17 mouse cellular contexts compared by ENCODE assay signal in the genomic region with DNA sequence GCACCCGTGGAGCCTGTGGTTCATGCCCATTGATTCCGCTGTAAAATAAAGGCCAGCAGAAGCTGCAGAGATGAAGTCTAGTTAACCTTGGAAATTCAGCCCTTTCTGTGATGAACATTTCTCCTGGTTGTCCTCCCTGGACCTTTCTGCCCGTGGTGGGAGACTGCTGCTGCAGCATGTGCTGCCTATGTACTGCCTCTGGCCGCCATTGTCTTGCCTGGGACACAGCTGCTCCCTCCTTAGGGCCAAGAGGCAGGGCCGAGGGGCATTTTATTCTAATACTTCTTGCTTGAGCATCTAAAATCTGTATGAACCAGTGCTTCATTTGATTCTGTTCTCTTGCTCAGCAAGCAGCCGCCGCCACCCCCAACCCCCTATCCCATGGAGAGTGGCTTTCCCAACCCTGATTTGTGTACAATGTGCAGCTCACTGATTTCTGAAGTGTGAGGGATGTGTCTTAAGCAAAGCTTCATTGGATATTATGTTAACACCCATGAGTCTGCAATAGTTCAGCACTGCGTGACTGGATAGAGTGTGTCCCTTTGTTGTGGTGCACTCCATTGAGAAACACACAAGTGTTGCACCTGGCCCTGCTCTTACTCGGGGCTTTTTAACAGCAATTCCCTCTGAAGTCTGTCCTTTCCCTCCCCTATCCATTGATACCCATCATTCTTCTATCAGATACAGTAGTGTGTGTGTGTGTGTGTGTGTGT. TPM values are rescaled to one million over a fixed set of nuclear protein-coding genes. Genes with fewer than 3 reads are reported as not detected.
DNase-seq lines count a peak whose midpoint lies in the region; ATAC-seq and TF ChIP-seq lines count a peak whose summit lies in the region.
"Had no signal": no experiment of that assay in that cellular context is flagged by ENCODE, and none has a peak within 500 bp of the region (broad histone marks: within the 10 kb centered on the region; RNA-seq: fewer than 3 reads in every experiment).

No protein-coding gene starts in this region.

- WGBS in midbrain, embryonic 10.5 days, result 88% methylated on average over 9 of the region's 9 CpGs
- WGBS in midbrain, postnatal 0 days, result 59% methylated on average over 9 of the region's 9 CpGs
- WGBS in forebrain, embryonic 13.5 days, result 73% methylated on average over 9 of the region's 9 CpGs
- 78% methylated on average over 9 of the region's 9 CpGs for WGBS in midbrain, embryonic 11.5 days
- WGBS in neural tube, embryonic 14.5 days, result 64% methylated on average over 9 of the region's 9 CpGs

- 0 out of 2 replicates have a peak, but pooled peaks cover 3% of the 10 kb centered on the region for H3K36me3 ChIP-seq in midbrain, embryonic 10.5 days
- no peaks in the 10 kb centered on the region for H3K36me3 ChIP-seq in midbrain, postnatal 0 days (ENCODE audit: insufficient read depth, low read length)
- H3K36me3 ChIP-seq in forebrain, embryonic 13.5 days (ENCODE audit: poor library complexity, severe bottlenecking), result no peaks in the 10 kb centered on the region
- no peaks in the 10 kb centered on the region for H3K36me3 ChIP-seq in midbrain, embryonic 11.5 days (ENCODE audit: control insufficient read depth, insufficient read depth, low read length)
- no peaks in the 10 kb centered on the region for H3K36me3 ChIP-seq in neural tube, embryonic 14.5 days (ENCODE audit: control insufficient read depth, insufficient read depth, low read length)
- H3K36me3 ChIP-seq: embryonic facial prominence, embryonic 13.5 days; heart, embryonic 10.5 days; hindbrain, embryonic 15.5 days had no signal

- TF ChIP-seq CTCF in midbrain, postnatal 0 days (IDR thresholded peaks at IDR 0.05), result no peak

- no peaks in the 10 kb centered on the region for H3K27me3 ChIP-seq in midbrain, embryonic 10.5 days (ENCODE audit: low read depth, poor library complexity, severe bottlenecking)
- H3K27me3 ChIP-seq in midbrain, postnatal 0 days (ENCODE audit: insufficient read depth, low read length), result no peaks in the 10 kb centered on the region
- H3K27me3 ChIP-seq in forebrain, embryonic 13.5 days, result no peaks in the 10 kb centered on the region
- H3K27me3 ChIP-seq in midbrain, embryonic 11.5 days (ENCODE audit: control insufficient read depth, insufficient read depth, low read length), result no peaks in the 10 kb centered on the region
- no peaks in the 10 kb centered on the region for H3K27me3 ChIP-seq in neural tube, embryonic 14.5 days (ENCODE audit: control insufficient read depth, insufficient read depth, low read length)
- H3K27me3 ChIP-seq: embryonic facial prominence, embryonic 13.5 days; hindbrain, embryonic 15.5 days had no signal

- no peak overlapping the region for H3K4me2 ChIP-seq in midbrain, postnatal 0 days (ENCODE audit: low read depth, low read length, poor library complexity, severe bottlenecking)
- no peak overlapping the region for H3K4me2 ChIP-seq in forebrain, embryonic 13.5 days
- no peak overlapping the region for H3K4me2 ChIP-seq in midbrain, embryonic 11.5 days
- no peak overlapping the region for H3K4me2 ChIP-seq in neural tube, embryonic 14.5 days (ENCODE audit: low read depth, low read length)
- H3K4me2 ChIP-seq: embryonic facial prominence, embryonic 13.5 days; hindbrain, embryonic 15.5 days had no signal

- peaks cover 29% of the 10 kb centered on the region; the same call in 1 of the 2 replicates for H3K4me1 ChIP-seq in midbrain, embryonic 10.5 days
- peaks cover 5% of the 10 kb centered on the region; the same call in 1 of the 2 replicates for H3K4me1 ChIP-seq in midbrain, postnatal 0 days (ENCODE audit: insufficient read depth, low read length)
- H3K4me1 ChIP-seq in forebrain, embryonic 13.5 days, result peaks cover 57% of the 10 kb centered on the region
- peaks cover 3% of the 10 kb centered on the region for H3K4me1 ChIP-seq in midbrain, embryonic 11.5 days (ENCODE audit: control insufficient read depth, insufficient read depth, low read length)
- no peaks in the 10 kb centered on the region for H3K4me1 ChIP-seq in neural tube, embryonic 14.5 days (ENCODE audit: control insufficient read depth, insufficient read depth, low read length)
- H3K4me1 ChIP-seq: heart, embryonic 10.5 days had no signal

- H3K4me3 ChIP-seq in midbrain, embryonic 10.5 days, result no peak overlapping the region
- no peak overlapping the region for H3K4me3 ChIP-seq in midbrain, postnatal 0 days (ENCODE audit: low read depth, low read length)
- no peak overlapping the region for H3K4me3 ChIP-seq in forebrain, embryonic 13.5 days
- no peak overlapping the region for H3K4me3 ChIP-seq in midbrain, embryonic 11.5 days (ENCODE audit: low read depth, low read length)
- H3K4me3 ChIP-seq in neural tube, embryonic 14.5 days (ENCODE audit: low read depth, low read length), result no peak overlapping the region
- H3K4me3 ChIP-seq: embryonic facial prominence, embryonic 13.5 days; heart, embryonic 10.5 days; hindbrain, embryonic 15.5 days had no signal

- no peak for ATAC-seq in midbrain, postnatal 0 days (ENCODE audit: low FRiP score)
- ATAC-seq in forebrain, embryonic 13.5 days, result peak; percentile 33; the same call in 1 of the 2 replicates
- ATAC-seq in midbrain, embryonic 11.5 days (ENCODE audit: low FRiP score), result peak; percentile 64; the same call in 1 of the 2 replicates
- ATAC-seq in neural tube, embryonic 14.5 days (ENCODE audit: low read depth), result peak; percentile 73; the same call in 1 of the 2 replicates
- ATAC-seq: intestine, postnatal 0 days; lung, postnatal 0 days had no signal

- no peak for DNase-seq in midbrain, embryonic 10.5 days (ENCODE audit: low spot score)
- DNase-seq in midbrain, postnatal 0 days (ENCODE audit: low spot score), result no peak
- no peak for DNase-seq in midbrain, embryonic 11.5 days (ENCODE audit: low spot score, missing footprints)
- DNase-seq in gastrocnemius, adult 8-10 months (ENCODE audit: low spot score in 2 of 2), result no peak
- no peak for DNase-seq in testis, postnatal 14 days (ENCODE audit: low spot score)
- DNase-seq: cerebellum, adult 9-11 months; right cerebral cortex, adult 18-20 months; thymus, postnatal 14 days had no signal

- H3K9ac ChIP-seq in midbrain, postnatal 0 days (replicated peaks; ENCODE audit: low read length, poor library complexity, severe bottlenecking), result no peak overlapping the region
- H3K9ac ChIP-seq in forebrain, embryonic 13.5 days, result no peak overlapping the region
- no peak overlapping the region for H3K9ac ChIP-seq in midbrain, embryonic 11.5 days (ENCODE audit: low read length)
- no peak overlapping the region for H3K9ac ChIP-seq in neural tube, embryonic 14.5 days (replicated peaks; ENCODE audit: low read depth, low read length)
- H3K9ac ChIP-seq: embryonic facial prominence, embryonic 13.5 days; hindbrain, embryonic 15.5 days had no signal

- H3K9me3 ChIP-seq in midbrain, embryonic 10.5 days (replicated peaks), result no peaks in the 10 kb centered on the region
- no peaks in the 10 kb centered on the region for H3K9me3 ChIP-seq in midbrain, postnatal 0 days (ENCODE audit: low read length)
- H3K9me3 ChIP-seq in forebrain, embryonic 13.5 days (replicated peaks), result no peaks in the 10 kb centered on the region
- no peaks in the 10 kb centered on the region for H3K9me3 ChIP-seq in midbrain, embryonic 11.5 days (ENCODE audit: control insufficient read depth, low read length)
- H3K9me3 ChIP-seq in neural tube, embryonic 14.5 days (ENCODE audit: control insufficient read depth, low read length), result no peaks in the 10 kb centered on the region
- H3K9me3 ChIP-seq: embryonic facial prominence, embryonic 13.5 days; heart, embryonic 10.5 days; hindbrain, embryonic 15.5 days had no signal

- peak overlapping the region; percentile 19; the same call in 1 of the 2 replicates for H3K27ac ChIP-seq in midbrain, embryonic 10.5 days (replicated peaks)
- H3K27ac ChIP-seq in midbrain, postnatal 0 days (ENCODE audit: low read depth, low read length), result no peak overlapping the region
- no peak overlapping the region; the same call in 1 of the 2 replicates for H3K27ac ChIP-seq in forebrain, embryonic 13.5 days
- no peak overlapping the region for H3K27ac ChIP-seq in midbrain, embryonic 11.5 days (ENCODE audit: low read depth, low read length)
- no peak overlapping the region for H3K27ac ChIP-seq in neural tube, embryonic 14.5 days (ENCODE audit: low read depth, low read length)
- H3K27ac ChIP-seq: embryonic facial prominence, embryonic 13.5 days; heart, embryonic 10.5 days; hindbrain, embryonic 15.5 days; kidney, postnatal 0 days; stomach, postnatal 0 days had no signal

RNA-seq across cellular contexts. Expression of a gene that starts 54.2 kb away (rescaled TPM):
- 33.5 and 34.5 TPM in 2 replicates for polyA plus RNA-seq in midbrain, embryonic 10.5 days (2016; fragmentation: Nextera tagmentation; extraction: Ambion mirVana)
- 9.2 and 10.3 TPM in 2 replicates for total RNA-seq in midbrain, postnatal 0 days (2014; rRNA removed)
- polyA plus RNA-seq in midbrain, postnatal 0 days (2015; fragmentation: Nextera tagmentation; extraction: Ambion mirVana), result 3.2 and 3.9 TPM in 2 replicates
- 26.8 and 29.0 TPM in 2 replicates for polyA plus RNA-seq in forebrain, embryonic 13.5 days (2015; fragmentation: Nextera tagmentation; extraction: Ambion mirVana)
- 36.4 and 41.5 TPM in 2 replicates for polyA plus RNA-seq in midbrain, embryonic 11.5 days (2014; fragmentation: Nextera tagmentation; extraction: Ambion mirVana)
- polyA plus RNA-seq in neural tube, embryonic 14.5 days (2014; fragmentation: Nextera tagmentation; extraction: Ambion mirVana), result 2.4 and 3.5 TPM in 2 replicates
- total RNA-seq in gastrocnemius, adult 8-10 months (2022), result under 1 TPM; 0.70 to 0.99 (median 0.82) TPM
